Mouse (Mus musculus) brain, embryonic 14.5 days (tissue): ENCODE data around the gene Henmt1. TPM values are rescaled to one million over a fixed set of nuclear protein-coding genes. Genes with fewer than 3 reads are reported as not detected.

Source experiments
- DNase-seq: peaks from one replicate; pipeline ENCODE4 v3.0.0-alpha.2; 2011; ENCODE audit warnings: low read depth
- CTCF ChIP-seq: fragments of 200-500 bp; IDR thresholded peaks from 2 replicates; pipeline ENCODE4 v1.5.1; 2012; ENCODE audit warnings: inconsistent platforms, mild to moderate bottlenecking, moderate library complexity, borderline replicate concordance; ENCODE audit not compliant: insufficient read depth, insufficient read length; ENCODE audit errors: extremely low read depth
- POLR2A ChIP-seq: fragments of 200-500 bp; IDR thresholded peaks from 2 replicates; pipeline ENCODE4 v1.6.1; 2012; ENCODE audit warnings: mild to moderate bottlenecking, inconsistent platforms, borderline replicate concordance; ENCODE audit not compliant: poor library complexity, insufficient read depth, insufficient read length, severe bottlenecking; ENCODE audit errors: extremely low read depth
- polyA plus RNA-seq: library from polyadenylated mRNA; depleted of rRNA; stranded (reverse); fragments of >200 nt; gene quantifications from 2 replicates; pipeline ENCODE4 v1.2.3, GENCODE M21; 2012

The Henmt1 gene
- polyA plus RNA-seq, 1 experiment: 1.5 TPM

GRCm38 (mm10) chr3:108916857-108917256 lies 22.8 kb upstream of the Henmt1 start:
- peak; percentile 11 for DNase-seq
- TF ChIP-seq POLR2A (no peak), CTCF (no peak)

- DNase-seq: no peak
- TF ChIP-seq POLR2A: no peak
Measured at GRCm38 (mm10) chr3:108917986-108918385, 21.7 kb upstream of the Henmt1 start.

- DNase-seq: no peak
Measured at GRCm38 (mm10) chr3:108918852-108919251, 20.8 kb upstream of the Henmt1 start.

GRCm38 (mm10) chr3:108920442-108921070 lies 19.1 kb upstream of the Henmt1 start:
- TF ChIP-seq CTCF: no peak
- TF ChIP-seq POLR2A: no peak
- no peak for DNase-seq

More at GRCm38 (mm10) chr3:108918852-108919251, 20.8 kb upstream of the Henmt1 start:
- TF ChIP-seq CTCF: no peak

GRCm38 (mm10) chr3:108921822-108922221 lies 17.9 kb upstream of the Henmt1 start:
- TF ChIP-seq POLR2A (no peak), CTCF (no peak)
- DNase-seq: no peak

GRCm38 (mm10) chr3:108925677-108926076 lies 14.0 kb upstream of the Henmt1 start:
- no peak for DNase-seq
- TF ChIP-seq POLR2A (no peak), CTCF (no peak)

GRCm38 (mm10) chr3:108926308-108926707 lies 13.4 kb upstream of the Henmt1 start:
- no peak for DNase-seq
- TF ChIP-seq POLR2A (no peak), CTCF (no peak)

GRCm38 (mm10) chr3:108933557-108933956 lies 6.1 kb upstream of the Henmt1 start:
- TF ChIP-seq CTCF: no peak
- DNase-seq: no peak

GRCm38 (mm10) chr3:108938691-108939090 lies 982 bp upstream of the Henmt1 start:
- no peak for TF ChIP-seq CTCF
- TF ChIP-seq POLR2A: no peak
- DNase-seq: no peak

GRCm38 (mm10) chr3:108940001-108940633 lies 444 bp downstream of the Henmt1 start, which contains the start of gene Gm9857:
Gene Gm9857, minus strand, starts transcription at chr3:108940445.
- TF ChIP-seq CTCF (no peak), POLR2A (no peak)
- DNase-seq: peak; percentile 47

- DNase-seq: no peak
- TF ChIP-seq CTCF: no peak
- no peak for TF ChIP-seq POLR2A
Measured at GRCm38 (mm10) chr3:108940996-108941395, 1.3 kb downstream of the Henmt1 start.

- no peak for DNase-seq
- no peak for TF ChIP-seq CTCF
- no peak for TF ChIP-seq POLR2A
Measured at GRCm38 (mm10) chr3:108957976-108958375, 18.3 kb downstream of the Henmt1 start.

GRCm38 (mm10) chr3:108959680-108960295 lies 20.1 kb downstream of the Henmt1 start:
- TF ChIP-seq CTCF (no peak), POLR2A (no peak)
- DNase-seq: no peak
